Mouse (Mus musculus) left cerebral cortex, adult 18-20 months (tissue): ENCODE data around the gene Tex22. TPM values are rescaled to one million over a fixed set of nuclear protein-coding genes. Genes with fewer than 3 reads are reported as not detected.
A peak's percentile ranks its signal among the peaks of the same experiment; 100 is the strongest.

ENCODE experiments used
- DNase-seq, 2 experiments: peaks; one replicate each; pipeline ENCODE4 v3.0.0; 2021 to 2022; ENCODE audit warnings: low spot score in 2 of 2, mixed read lengths in 1 of 2
- long read RNA-seq, 2 experiments: library from polyadenylated mRNA; stranded (forward); transcript quantifications; one replicate each; pipeline ENCODE4 v2.0.0; 2021
- total RNA-seq, 2 experiments: library from RNA; stranded (reverse); gene quantifications; 2 replicates each; pipeline ENCODE4 v1.2.3; 2021

The Tex22 gene
- total RNA-seq: under 1 TPM; 0.44 to 0.73 TPM
- long read RNA-seq, experiment 1: 0 reads
- long read RNA-seq, experiment 2: 0 reads

GRCm38 (mm10) chr12:113074329-113075062 lies at the start of gene Tex22:
Tex22 (plus strand) TSS chr12:113074502.
- DNase-seq: peak; percentile 85 to 90

- no peak for DNase-seq
Observed at GRCm38 (mm10) chr12:113026557-113026956, 47.7 kb upstream of the Tex22 start.

- DNase-seq: no peak
Observed at GRCm38 (mm10) chr12:113027495-113027894, 46.8 kb upstream of the Tex22 start.

GRCm38 (mm10) chr12:113028067-113028466 lies 46.2 kb upstream of the Tex22 start:
- DNase-seq: no peak

- DNase-seq: no peak
Observed at GRCm38 (mm10) chr12:113028898-113029297, 45.4 kb upstream of the Tex22 start.

- no peak for DNase-seq
Observed at GRCm38 (mm10) chr12:113030046-113030445, 44.3 kb upstream of the Tex22 start.

GRCm38 (mm10) chr12:113030993-113031392 lies 43.3 kb upstream of the Tex22 start:
- DNase-seq: no peak

GRCm38 (mm10) chr12:113031441-113031840 lies 42.9 kb upstream of the Tex22 start:
- DNase-seq: no peak

- DNase-seq: peak in 1 of 2 experiments; percentile 34
Observed at GRCm38 (mm10) chr12:113032296-113033250, 41.7 kb upstream of the Tex22 start.

GRCm38 (mm10) chr12:113035093-113035492 lies 39.2 kb upstream of the Tex22 start:
- DNase-seq: no peak

- DNase-seq: no peak
Observed at GRCm38 (mm10) chr12:113036996-113037395, 37.3 kb upstream of the Tex22 start.

GRCm38 (mm10) chr12:113038414-113038813 lies 35.9 kb upstream of the Tex22 start:
- DNase-seq: no peak

GRCm38 (mm10) chr12:113041481-113042439 lies 32.5 kb upstream of the Tex22 start:
- DNase-seq: peak; percentile 48 to 50

GRCm38 (mm10) chr12:113042543-113042942 lies 31.8 kb upstream of the Tex22 start:
- DNase-seq: no peak

GRCm38 (mm10) chr12:113044916-113045677 lies 29.2 kb upstream of the Tex22 start:
- DNase-seq: peak in 1 of 2 experiments; percentile 35

GRCm38 (mm10) chr12:113046861-113047260 lies 27.4 kb upstream of the Tex22 start:
- no peak for DNase-seq

- DNase-seq: no peak
Observed at GRCm38 (mm10) chr12:113048103-113048502, 26.2 kb upstream of the Tex22 start.

- no peak for DNase-seq
Observed at GRCm38 (mm10) chr12:113049836-113050235, 24.5 kb upstream of the Tex22 start.

- no peak for DNase-seq
Observed at GRCm38 (mm10) chr12:113050671-113051070, 23.6 kb upstream of the Tex22 start.
